Comparison of ENCODE assay signal across 17 mouse cellular contexts in the genomic region with DNA sequence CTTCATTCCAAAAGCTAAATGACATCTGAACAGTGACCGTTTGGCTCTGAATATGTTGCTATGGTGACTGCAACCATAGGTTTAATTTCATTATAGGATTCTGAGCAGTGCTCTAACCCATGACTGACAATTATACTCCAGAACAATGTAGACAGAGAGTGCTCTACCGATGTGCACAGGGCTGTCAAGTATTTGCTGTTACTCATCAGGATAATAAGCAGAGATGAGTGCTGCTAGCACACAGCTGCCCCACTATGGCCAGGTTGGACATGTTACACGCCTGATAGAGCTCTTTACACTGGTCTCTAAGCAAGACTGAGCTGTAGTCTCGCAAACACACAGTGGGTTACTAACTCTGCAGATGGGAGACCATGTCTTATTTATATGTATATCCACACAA.
A peak's percentile ranks its signal among the peaks of the same experiment; 100 is the strongest.
DNase-seq lines count a peak whose midpoint lies in the region; ATAC-seq lines count a peak whose summit lies in the region.
"Had no signal": no experiment of that assay in that cellular context is flagged by ENCODE, and none has a peak within 500 bp of the region (broad histone marks: within the 10 kb centered on the region; RNA-seq: fewer than 3 reads in every experiment).

No protein-coding gene starts in this region.

- peaks cover 18% of the 10 kb centered on the region for H3K4me1 ChIP-seq in heart, embryonic 10.5 days
- peaks cover 11% of the 10 kb centered on the region for H3K4me1 ChIP-seq in forebrain, embryonic 14.5 days (ENCODE audit: control insufficient read depth, insufficient read depth, low read length)
- peaks cover 13% of the 10 kb centered on the region for H3K4me1 ChIP-seq in intestine, embryonic 15.5 days (replicated peaks)
- H3K4me1 ChIP-seq in neural tube, embryonic 13.5 days (replicated peaks): peaks cover 15% of the 10 kb centered on the region

- 80% methylated on average over 4 of the region's 4 CpGs for WGBS in heart, embryonic 10.5 days
- WGBS in forebrain, embryonic 14.5 days: 41% methylated on average over 4 of the region's 4 CpGs
- WGBS in intestine, embryonic 15.5 days: 49% methylated on average over 4 of the region's 4 CpGs
- 28% methylated on average over 4 of the region's 4 CpGs for WGBS in neural tube, embryonic 13.5 days

- H3K9ac ChIP-seq in forebrain, embryonic 14.5 days (ENCODE audit: low read length): no peak overlapping the region
- H3K9ac ChIP-seq in intestine, embryonic 15.5 days: no peak overlapping the region
- no peak overlapping the region for H3K9ac ChIP-seq in neural tube, embryonic 13.5 days
- H3K9ac ChIP-seq: heart, embryonic 13.5 days; liver, embryonic 14.5 days had no signal

- H3K4me3 ChIP-seq in heart, embryonic 10.5 days: no peak overlapping the region
- H3K4me3 ChIP-seq in forebrain, embryonic 14.5 days (ENCODE audit: low read depth, low read length): no peak overlapping the region
- no peak overlapping the region for H3K4me3 ChIP-seq in intestine, embryonic 15.5 days (replicated peaks)
- H3K4me3 ChIP-seq in neural tube, embryonic 13.5 days: no peak overlapping the region
- H3K4me3 ChIP-seq: heart, embryonic 13.5 days; megakaryocyte, embryonic 14.5 days had no signal

- no peaks in the 10 kb centered on the region for H3K27me3 ChIP-seq in heart, embryonic 10.5 days (ENCODE audit: insufficient read depth, poor library complexity, severe bottlenecking)
- H3K27me3 ChIP-seq in forebrain, embryonic 14.5 days (replicated peaks; ENCODE audit: control insufficient read depth, insufficient read depth, low read length): no peaks in the 10 kb centered on the region
- H3K27me3 ChIP-seq in intestine, embryonic 15.5 days (replicated peaks): no peaks in the 10 kb centered on the region
- no peaks in the 10 kb centered on the region for H3K27me3 ChIP-seq in neural tube, embryonic 13.5 days
- H3K27me3 ChIP-seq: heart, embryonic 13.5 days had no signal

- H3K4me2 ChIP-seq in forebrain, embryonic 14.5 days (ENCODE audit: low read length): no peak overlapping the region
- H3K4me2 ChIP-seq in intestine, embryonic 15.5 days (replicated peaks): no peak overlapping the region
- no peak overlapping the region for H3K4me2 ChIP-seq in neural tube, embryonic 13.5 days

- no peaks in the 10 kb centered on the region for H3K9me3 ChIP-seq in heart, embryonic 10.5 days
- no peaks in the 10 kb centered on the region for H3K9me3 ChIP-seq in forebrain, embryonic 14.5 days (replicated peaks; ENCODE audit: control insufficient read depth, low read length)
- H3K9me3 ChIP-seq in intestine, embryonic 15.5 days: no peaks in the 10 kb centered on the region
- H3K9me3 ChIP-seq in neural tube, embryonic 13.5 days: no peaks in the 10 kb centered on the region
- H3K9me3 ChIP-seq: G1E; heart, embryonic 13.5 days; megakaryocyte, embryonic 14.5 days had no signal

- ATAC-seq in forebrain, embryonic 14.5 days: peak; percentile 42; the same call in 1 of the 2 replicates
- ATAC-seq in intestine, embryonic 15.5 days: peak; percentile 49
- ATAC-seq in neural tube, embryonic 13.5 days (ENCODE audit: low read depth): peak; percentile 56
- no peak for ATAC-seq in erythroid progenitor cell, adult 5-6 weeks (replicated peaks; ENCODE audit: low FRiP score, poor library complexity, severe bottlenecking)
- ATAC-seq: activated CD4-positive, CD25-positive, alpha-beta regulatory T cell, adult 4 months had no signal

- peak; percentile 39 for DNase-seq in heart, adult 11 months
- no peak for DNase-seq in heart, embryonic 10.5 days (ENCODE audit: low spot score)
- peak; percentile 35 for DNase-seq in forebrain, embryonic 14.5 days (ENCODE audit: low spot score)
- no peak for DNase-seq in right cerebral cortex, postnatal 4 days
- no peak for DNase-seq in ovary, adult 18-20 months (ENCODE audit: low spot score)
- DNase-seq: B cell, adult 2 months; cerebellum, adult 9-11 months; gastrocnemius, postnatal 10 days; kidney, adult 18-20 months had no signal

- no peak overlapping the region for H3K27ac ChIP-seq in heart, embryonic 10.5 days
- H3K27ac ChIP-seq in forebrain, embryonic 14.5 days (ENCODE audit: low read depth, low read length): no peak overlapping the region
- H3K27ac ChIP-seq in intestine, embryonic 15.5 days: peak overlapping the region; percentile 54; the same call in 1 of the 2 replicates
- H3K27ac ChIP-seq in neural tube, embryonic 13.5 days (replicated peaks): no peak overlapping the region
- H3K27ac ChIP-seq: heart, embryonic 13.5 days; liver, embryonic 14.5 days had no signal

- no peaks in the 10 kb centered on the region for H3K36me3 ChIP-seq in heart, embryonic 10.5 days
- H3K36me3 ChIP-seq in forebrain, embryonic 14.5 days (ENCODE audit: control insufficient read depth, insufficient read depth, low read length): no peaks in the 10 kb centered on the region
- H3K36me3 ChIP-seq in intestine, embryonic 15.5 days: no peaks in the 10 kb centered on the region
- H3K36me3 ChIP-seq in neural tube, embryonic 13.5 days: no peaks in the 10 kb centered on the region
- H3K36me3 ChIP-seq: G1E; heart, embryonic 13.5 days had no signal

Comparison
In these comparisons a context has a peak if more than half of its experiments do, and no peak if none do; other contexts are left out.
1. DNase-seq: peak in heart, adult 11 months (single experiment) and forebrain, embryonic 14.5 days (single experiment); none in heart, embryonic 10.5 days (single experiment), right cerebral cortex, postnatal 4 days (single experiment) and ovary, adult 18-20 months (single experiment).